8 mouse cellular contexts compared by ENCODE assay signal in genomic region chr2:174858835-174859215, GRCm38 (mm10).
A peak's percentile ranks its signal among the peaks of the same experiment; 100 is the strongest.
DNase-seq lines count a peak whose midpoint lies in the region; ATAC-seq and TF ChIP-seq lines count a peak whose summit lies in the region.

No protein-coding gene starts in this region.

- H3K9me3 ChIP-seq in hindbrain, embryonic 10.5 days: no peaks in the 10 kb centered on the region

- H3K27ac ChIP-seq in gastrocnemius, adult 2 months: peak overlapping the region; percentile 80
- peak overlapping the region; percentile 8; the same call in 1 of the 2 replicates for H3K27ac ChIP-seq in bone marrow, adult 2 months (ENCODE audit: control insufficient read depth, insufficient read depth, low read depth, low read length, poor library complexity)
- peak overlapping the region; percentile 89 for H3K27ac ChIP-seq in hindbrain, embryonic 10.5 days

- 70% methylated on average over 2 of the region's 2 CpGs for WGBS in bone marrow, adult 2 months
- WGBS in hindbrain, embryonic 10.5 days: 1% methylated on average over 2 of the region's 2 CpGs

- no peaks in the 10 kb centered on the region for H3K36me3 ChIP-seq in hindbrain, embryonic 10.5 days

- no peak for TF ChIP-seq POLR2A in bone marrow, adult 2 months (IDR thresholded peaks at IDR 0.05; ENCODE audit: borderline replicate concordance, control insufficient read depth, low read depth, low read length)

- no peaks in the 10 kb centered on the region; the same call in 1 of the 2 replicates for H3K4me1 ChIP-seq in bone marrow, adult 2 months (ENCODE audit: control insufficient read depth, insufficient read depth, low read length)
- peaks cover 32% of the 10 kb centered on the region for H3K4me1 ChIP-seq in hindbrain, embryonic 10.5 days (replicated peaks)

- no peaks in the 10 kb centered on the region for H3K27me3 ChIP-seq in hindbrain, embryonic 10.5 days (ENCODE audit: insufficient read depth, poor library complexity, severe bottlenecking)

- H3K4me3 ChIP-seq in gastrocnemius, adult 2 months: peak overlapping the region; percentile 52
- no peak overlapping the region for H3K4me3 ChIP-seq in bone marrow, adult 2 months (replicated peaks; ENCODE audit: control insufficient read depth, low read depth, low read length)
- H3K4me3 ChIP-seq in hindbrain, embryonic 10.5 days: no peak overlapping the region

- TF ChIP-seq CTCF in gastrocnemius, adult 2 months (IDR thresholded peaks at IDR 0.05): no peak
- no peak for TF ChIP-seq CTCF in bone marrow, adult 2 months (IDR thresholded peaks at IDR 0.05; ENCODE audit: control insufficient read depth, insufficient read depth, low read length)

- intact Hi-C loops in gastrocnemius, adult 2 months (cut with DNase I): loop anchor here (2.0 to 10.0 kb wide), 4 partner anchors 42 to 548 kb away; partner anchors contain the start of gene Atp5e
- intact Hi-C loops in gastrocnemius, postnatal 14 days (cut with DNase I; ENCODE audit: low total_unique reads): no loop called here

- no peak for DNase-seq in gastrocnemius, adult 2 months
- DNase-seq in gastrocnemius, postnatal 14 days: no peak
- no peak for DNase-seq in hindbrain, embryonic 10.5 days (ENCODE audit: low spot score)
- DNase-seq in mesoderm, embryonic 11.5 days (ENCODE audit: low read depth, low spot score): peak; percentile 85
- no peak for DNase-seq in right cerebral cortex, adult 2 months (ENCODE audit: low spot score in 2 of 2)
- no peak for DNase-seq in cerebellum, postnatal 25 days

- no peak for ATAC-seq in granulocyte monocyte progenitor cell, adult 5-6 weeks (replicated peaks; ENCODE audit: poor library complexity, severe bottlenecking)

Comparison
In these comparisons a context has a peak if more than half of its experiments do, and no peak if none do; other contexts are left out.
1. H3K27ac ChIP-seq: peak in every context shown above with its lines; median percentile 89 in hindbrain, embryonic 10.5 days; 80 in gastrocnemius, adult 2 months; 8 in bone marrow, adult 2 months.